Mouse (Mus musculus): ENCODE measurements around the gene Olfr372. TPM values are rescaled to one million over a fixed set of nuclear protein-coding genes. Genes with fewer than 3 reads are reported as not detected.
A peak's percentile ranks its signal among the peaks of the same experiment; 100 is the strongest.
"Not testable (repeated sequence)": the region's sequence is repeated elsewhere in the genome, so short reads cannot be mapped to it uniquely, and the experiment has no call there.

Olfr372 gene
- not detected for total RNA-seq (2021)
- long read RNA-seq, experiment 1 = 0 reads
- long read RNA-seq, experiment 2 = 0 reads

DNA sequence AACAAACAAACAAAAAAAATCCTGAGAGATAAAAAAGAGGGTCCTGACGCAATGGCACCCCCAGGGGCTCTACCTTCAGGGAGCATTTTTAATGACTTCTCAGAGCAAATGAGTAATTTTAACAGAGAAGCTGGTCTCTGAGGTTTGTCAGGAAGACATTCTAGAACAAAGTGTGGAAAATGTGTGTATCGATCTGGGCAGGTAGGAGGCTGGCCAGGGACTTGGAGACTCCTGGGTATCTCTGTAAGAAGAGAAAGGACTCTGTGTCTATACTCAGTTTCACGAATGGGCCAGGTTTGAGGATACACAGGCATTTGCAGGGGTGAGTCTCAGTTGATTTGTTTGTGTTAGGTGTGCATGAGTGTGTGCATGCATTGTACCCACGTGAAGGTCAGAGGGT, at the start of gene Olfr372:
TSS of gene Olfr372 (plus strand) at position 301 of the 400 bp plus-strand sequence.
- H3K4me3 ChIP-seq; H3K27ac ChIP-seq; intact Hi-C loops (cut with DNase I); DNase-seq (ENCODE audit: extremely low spot score in 1 of 2, low spot score in 2 of 2): not testable (repeated sequence)

DNA sequence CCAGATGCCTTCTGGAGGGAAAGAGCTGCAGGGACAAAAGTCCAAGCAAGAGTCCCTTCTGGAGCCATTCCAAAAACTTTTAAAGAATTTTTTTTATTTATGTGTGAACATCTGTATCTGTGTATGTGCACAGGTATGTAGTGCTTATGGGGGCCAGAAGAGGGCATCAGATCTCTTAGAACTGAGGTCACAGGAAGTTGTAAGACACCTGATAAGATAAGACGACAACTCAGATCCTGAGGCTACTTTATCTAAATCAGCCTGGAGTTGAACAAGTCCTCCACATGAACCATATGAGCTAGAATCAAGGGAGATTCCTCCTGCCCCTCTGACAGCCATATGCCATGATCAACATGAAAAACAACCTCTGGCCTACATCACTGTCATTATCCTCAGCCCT, 41.6 kb upstream of the Olfr372 start:
- Histone ChIP-seq H3K4me3 (no peak overlapping the region), H3K27ac (no peak overlapping the region)
- DNase-seq (ENCODE audit: extremely low spot score in 1 of 2, low spot score in 2 of 2) = no peak
- intact Hi-C loops (cut with DNase I) = no loop called here
- TF ChIP-seq CTCF (IDR thresholded peaks at IDR 0.05) = no peak

DNA sequence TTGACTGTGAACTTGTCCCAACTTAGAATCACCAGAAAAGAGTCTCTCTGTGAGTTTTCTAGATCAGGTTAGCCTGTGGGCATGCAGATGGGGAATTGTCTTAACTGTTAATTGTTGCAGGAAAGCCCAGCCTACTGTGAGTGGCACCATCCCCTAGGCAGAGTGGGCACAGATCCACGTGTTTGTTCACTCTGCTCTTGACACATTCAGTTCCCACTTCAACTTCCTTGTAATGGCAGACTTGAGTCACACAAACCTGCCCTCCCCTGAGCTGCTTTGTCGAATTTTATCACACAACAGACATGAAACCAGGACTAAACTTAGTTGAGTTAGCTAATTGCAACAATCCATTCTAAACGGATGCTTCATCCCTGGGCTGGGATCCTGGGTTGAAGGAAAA, 40.8 kb upstream of the Olfr372 start:
- no peak for DNase-seq (ENCODE audit: extremely low spot score in 1 of 2, low spot score in 2 of 2)
- Histone ChIP-seq H3K27ac (no peak overlapping the region), H3K4me3 (no peak overlapping the region)
- intact Hi-C loops (cut with DNase I) = no loop called here
- no peak for TF ChIP-seq CTCF (IDR thresholded peaks at IDR 0.05)

DNA sequence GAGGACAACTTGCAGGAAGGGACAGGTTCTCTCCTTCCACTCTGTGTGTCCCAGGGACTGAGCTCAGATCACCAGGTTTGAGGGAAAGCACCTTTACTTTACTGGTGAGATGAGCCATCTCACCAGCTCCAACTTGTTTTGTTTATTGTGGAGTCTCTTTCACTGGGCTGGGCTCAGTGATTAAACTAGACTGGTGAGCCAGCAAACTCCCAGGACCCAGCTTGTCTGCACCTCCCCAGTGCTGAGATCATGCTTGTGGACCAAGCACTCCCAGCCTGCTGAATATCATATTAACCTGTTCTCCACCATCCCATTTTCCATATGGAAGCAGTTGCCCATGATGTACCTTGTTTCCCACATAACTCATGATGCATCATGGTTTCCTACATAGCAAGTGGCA, 38.1 kb upstream of the Olfr372 start:
- H3K27ac ChIP-seq = no peak overlapping the region
- H3K4me3 ChIP-seq = no peak overlapping the region
- no peak for TF ChIP-seq CTCF (IDR thresholded peaks at IDR 0.05)
- DNase-seq (ENCODE audit: extremely low spot score in 1 of 2, low spot score in 2 of 2) = no peak
- intact Hi-C loops (cut with DNase I) = loop anchor here (2.0 kb wide), 1 partner anchor 92 kb away; no protein-coding TSS in a partner anchor

DNA sequence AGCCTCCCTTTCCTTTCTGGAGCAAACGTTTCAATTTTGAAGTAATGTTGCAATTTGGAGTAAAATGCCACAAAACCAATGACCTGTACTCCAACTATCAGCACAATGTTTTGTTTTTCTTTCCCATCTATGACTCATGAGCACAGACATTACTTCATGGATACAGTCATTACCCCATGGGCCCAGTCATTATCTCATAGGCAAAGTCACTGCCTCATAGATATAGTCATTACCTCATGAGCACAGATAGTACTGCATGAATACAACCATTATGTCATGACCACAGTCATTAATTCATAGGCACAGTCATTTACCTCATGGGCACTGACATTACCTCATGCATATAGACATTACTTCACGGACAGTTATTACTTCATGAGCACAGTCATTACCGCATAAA, 35.1 kb upstream of the Olfr372 start:
- intact Hi-C loops (cut with DNase I) = no loop called here
- DNase-seq (ENCODE audit: extremely low spot score in 1 of 2, low spot score in 2 of 2) = no peak
- Histone ChIP-seq H3K27ac (no peak overlapping the region), H3K4me3 (no peak overlapping the region)
- TF ChIP-seq CTCF (IDR thresholded peaks at IDR 0.05) = no peak

DNA sequence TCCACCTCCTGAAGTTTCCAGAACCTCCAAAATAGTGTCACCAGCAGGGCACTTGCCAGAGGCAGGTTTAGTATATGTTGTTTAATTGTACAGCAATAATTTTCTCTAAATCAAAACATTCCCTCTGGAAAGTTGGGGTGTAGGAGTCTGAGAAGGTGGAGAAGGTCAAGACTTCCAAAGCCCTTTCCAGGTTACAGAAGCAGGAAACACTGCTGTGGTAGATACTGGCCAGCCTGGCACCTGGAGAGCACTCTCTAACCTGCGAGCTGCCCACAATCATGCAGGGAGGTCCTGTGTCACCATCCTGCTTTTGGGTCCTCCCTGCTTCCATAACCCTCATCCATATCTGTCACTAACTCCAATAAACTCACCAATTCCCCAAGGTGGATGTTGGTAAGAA, 34.3 kb upstream of the Olfr372 start:
- TF ChIP-seq CTCF (IDR thresholded peaks at IDR 0.05) = no peak
- intact Hi-C loops (cut with DNase I) = no loop called here
- Histone ChIP-seq H3K4me3 (no peak overlapping the region), H3K27ac (no peak overlapping the region)
- no peak for DNase-seq (ENCODE audit: extremely low spot score in 1 of 2, low spot score in 2 of 2)

DNA sequence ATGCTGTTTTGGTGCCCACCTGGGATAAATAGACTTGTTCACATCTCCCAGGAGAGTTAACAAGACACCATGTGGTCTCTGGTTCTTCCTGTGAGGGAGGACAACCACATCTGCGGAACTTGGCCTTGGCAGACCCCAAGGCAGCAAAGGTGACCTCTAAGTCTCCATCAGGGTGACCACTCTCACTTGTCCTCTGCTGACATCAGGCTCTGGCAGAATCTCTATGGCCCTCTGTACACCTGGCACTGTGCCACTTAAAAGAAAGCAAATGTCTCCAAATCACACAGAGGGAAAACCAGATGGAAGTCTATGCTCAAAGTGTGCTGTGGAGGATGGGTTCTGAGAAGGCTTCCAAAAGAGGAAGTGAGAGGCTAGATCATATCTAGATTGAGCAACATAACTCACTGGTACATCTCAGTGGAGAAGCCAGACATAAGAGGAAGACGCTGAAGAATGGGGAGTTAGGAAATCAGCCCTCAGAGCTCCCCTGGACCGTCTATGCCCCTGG, 32.8 kb upstream of the Olfr372 start:
- H3K27ac ChIP-seq = no peak overlapping the region
- no peak for DNase-seq (ENCODE audit: extremely low spot score in 1 of 2, low spot score in 2 of 2)
- H3K4me3 ChIP-seq = no peak overlapping the region
- no peak for TF ChIP-seq CTCF (IDR thresholded peaks at IDR 0.05)
- intact Hi-C loops (cut with DNase I) = no loop called here

DNA sequence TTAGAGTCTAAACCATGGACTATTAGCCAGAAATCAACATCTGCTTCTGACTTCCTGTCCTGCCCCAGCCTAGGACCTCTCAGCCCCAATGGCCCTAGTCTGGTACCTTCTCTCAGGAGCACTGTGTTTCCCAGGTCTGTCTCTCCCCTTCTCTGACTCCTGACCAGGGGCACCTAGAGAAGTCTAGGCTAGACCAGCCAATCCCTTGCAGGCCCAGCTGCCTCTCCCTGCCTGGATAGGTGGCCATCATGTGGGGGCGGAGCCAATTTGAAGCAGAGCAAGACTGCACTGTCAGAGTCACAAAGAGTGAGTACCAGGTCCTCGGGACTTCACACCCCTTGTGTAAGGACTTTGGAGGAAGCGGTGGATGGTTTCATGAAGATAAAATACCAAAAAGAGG, 31.5 kb upstream of the Olfr372 start, which contains the start of gene Cyp4f18:
TSS of gene Cyp4f18 (minus strand) at position 154 of the 400 bp plus-strand sequence.
- no peak within 1 kb of the TSS for H3K4me3 ChIP-seq
- intact Hi-C loops (cut with DNase I) = no loop called here
- no peak within 1 kb of the TSS for H3K27ac ChIP-seq
- DNase-seq (ENCODE audit: extremely low spot score in 1 of 2, low spot score in 2 of 2) = no peak
- no peak for TF ChIP-seq CTCF (IDR thresholded peaks at IDR 0.05)

DNA sequence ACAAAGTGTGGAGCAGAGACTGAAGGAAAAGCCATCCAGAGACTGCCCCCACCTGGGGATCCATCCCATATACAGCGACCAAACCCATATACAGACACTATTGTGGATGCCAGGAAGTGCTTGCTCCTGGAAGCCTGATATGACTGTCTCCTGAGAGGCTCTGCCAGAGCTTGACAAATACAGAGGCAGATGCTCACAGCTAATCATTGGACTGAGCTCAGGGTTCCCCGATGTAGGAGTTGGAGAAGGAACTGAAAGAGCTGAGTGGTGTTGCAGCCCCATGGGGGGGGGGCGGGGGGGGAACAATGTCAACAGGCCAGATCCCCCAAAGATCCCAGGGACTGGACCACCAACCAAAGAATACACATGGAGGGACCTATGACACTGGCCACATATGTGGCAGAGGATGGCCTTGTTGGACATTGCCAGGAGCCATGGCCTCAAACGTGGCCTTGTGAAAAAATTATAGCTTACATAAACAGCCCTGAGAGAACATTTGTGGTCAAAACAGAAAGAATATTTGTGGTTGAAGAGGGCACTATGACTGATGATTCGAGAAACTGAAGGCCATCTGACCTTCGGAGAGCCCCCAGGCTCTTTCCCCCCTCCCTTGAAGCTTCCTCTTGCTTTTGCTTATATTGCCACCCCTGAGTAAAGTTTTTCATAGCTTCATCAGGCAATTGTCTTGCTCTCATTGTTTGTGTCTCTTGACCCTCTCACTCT, 27.4 kb upstream of the Olfr372 start:
- H3K4me3 ChIP-seq; DNase-seq (ENCODE audit: extremely low spot score in 1 of 2, low spot score in 2 of 2); intact Hi-C loops (cut with DNase I); H3K27ac ChIP-seq: not testable (repeated sequence)

DNA sequence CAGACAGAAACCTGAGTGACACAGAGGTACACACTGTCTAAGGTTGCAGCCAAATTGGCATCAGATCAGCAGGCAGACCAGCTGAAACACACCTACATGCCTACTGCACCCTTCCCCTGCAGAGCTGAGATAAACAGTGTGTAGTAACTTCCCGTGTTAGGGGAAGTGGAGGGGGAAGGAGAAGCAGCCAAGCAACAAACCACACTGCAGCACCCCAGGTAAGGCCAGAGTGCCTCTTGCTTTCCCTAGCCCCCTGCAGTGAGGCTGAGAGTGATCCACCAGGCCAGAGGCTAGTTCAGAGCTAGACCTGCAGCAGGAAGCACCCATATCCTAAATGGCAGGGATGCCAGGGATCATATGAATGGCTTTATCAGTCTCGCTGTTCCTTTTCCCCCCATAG, 23.7 kb upstream of the Olfr372 start:
- H3K27ac ChIP-seq; intact Hi-C loops (cut with DNase I); DNase-seq (ENCODE audit: extremely low spot score in 1 of 2, low spot score in 2 of 2); H3K4me3 ChIP-seq: not testable (repeated sequence)

DNA sequence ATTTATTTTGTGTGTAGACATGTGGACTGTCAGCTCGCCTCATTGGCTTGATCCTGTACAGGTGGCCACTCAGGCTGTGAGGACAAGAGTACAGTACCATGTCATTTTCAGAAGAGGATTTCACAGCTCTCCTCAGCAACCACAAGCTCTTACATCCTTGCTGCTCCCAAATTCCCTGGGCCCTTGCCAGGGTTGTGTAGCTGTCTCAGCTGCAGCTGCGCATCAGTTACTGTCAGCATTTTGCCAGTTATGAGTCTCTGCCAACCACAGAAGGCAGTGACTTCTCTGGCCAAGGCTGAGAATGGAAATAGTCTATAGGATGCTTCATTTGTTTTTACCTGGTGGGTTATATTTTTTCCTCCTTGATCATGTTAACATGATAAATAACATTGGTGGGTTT, 22.9 kb upstream of the Olfr372 start:
- Histone ChIP-seq H3K4me3 (no peak overlapping the region), H3K27ac (no peak overlapping the region)
- no peak for TF ChIP-seq CTCF (IDR thresholded peaks at IDR 0.05)
- peak in 1 of 2 experiments; percentile 17 for DNase-seq (ENCODE audit: extremely low spot score in 1 of 2, low spot score in 2 of 2)
- intact Hi-C loops (cut with DNase I) = no loop called here

DNA sequence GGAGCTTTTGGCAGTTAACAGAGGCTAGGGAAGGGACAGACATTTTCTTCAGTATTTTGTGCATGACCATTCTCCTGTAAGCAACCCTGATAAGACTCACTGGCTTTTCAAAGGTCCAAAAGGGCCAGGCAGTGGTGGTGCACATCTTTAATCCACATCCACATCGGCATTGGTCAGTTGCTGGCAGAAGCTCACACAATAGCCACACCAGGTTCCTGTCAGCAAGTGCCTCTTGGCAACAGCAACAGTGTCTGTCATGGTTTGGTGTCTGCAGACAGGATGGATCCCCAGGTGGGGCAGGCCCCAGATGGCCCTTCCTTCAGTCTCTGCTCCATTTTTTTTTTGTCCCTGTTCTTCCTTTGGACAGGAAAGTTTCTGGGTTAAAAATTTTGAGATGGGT, 22.0 kb upstream of the Olfr372 start:
- DNase-seq (ENCODE audit: extremely low spot score in 1 of 2, low spot score in 2 of 2); H3K4me3 ChIP-seq; H3K27ac ChIP-seq; intact Hi-C loops (cut with DNase I): not testable (repeated sequence)

DNA sequence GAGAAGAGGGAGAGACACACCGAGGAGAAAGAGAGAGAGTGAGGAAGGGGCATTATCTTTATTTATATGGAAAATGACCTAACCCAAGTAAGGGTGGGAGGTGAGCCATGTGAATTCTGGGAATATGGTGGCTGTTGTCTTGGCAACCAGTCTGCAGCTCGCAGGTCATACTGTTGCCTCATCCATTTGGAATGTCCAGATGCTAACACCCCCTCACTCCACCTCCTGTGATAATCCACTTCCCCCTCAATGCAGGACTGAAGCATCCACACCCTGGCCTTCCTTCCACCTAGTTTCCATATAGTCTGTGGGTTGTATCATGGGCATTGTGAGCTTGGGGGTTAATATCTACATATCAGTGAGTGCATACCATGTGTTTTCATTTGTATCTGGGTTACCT, 21.2 kb upstream of the Olfr372 start:
- DNase-seq (ENCODE audit: extremely low spot score in 1 of 2, low spot score in 2 of 2) = no peak
- intact Hi-C loops (cut with DNase I) = no loop called here
- no peak overlapping the region for H3K4me3 ChIP-seq
- no peak for TF ChIP-seq CTCF (IDR thresholded peaks at IDR 0.05)
- H3K27ac ChIP-seq = no peak overlapping the region

Measured in left cerebral cortex, adult 2 months (tissue).